Mouse (Mus musculus): ENCODE results near the gene Map4k1. TPM values are rescaled to one million over a fixed set of nuclear protein-coding genes. Genes with fewer than 3 reads are reported as not detected.

The Map4k1 gene
- 1 to 10 TPM; 1.3 to 1.6 TPM for total RNA-seq (2021)
- long read RNA-seq, experiment 1, partial matches to known transcripts: 0 of 1 reads
- long read RNA-seq, experiment 1, other reads (novel, unspliced or antisense): 1 of 1 reads
- long read RNA-seq, experiment 2, partial matches to known transcripts: 1 of 4 reads
- long read RNA-seq, experiment 2, other reads (novel, unspliced or antisense): 1 of 4 reads

DNA sequence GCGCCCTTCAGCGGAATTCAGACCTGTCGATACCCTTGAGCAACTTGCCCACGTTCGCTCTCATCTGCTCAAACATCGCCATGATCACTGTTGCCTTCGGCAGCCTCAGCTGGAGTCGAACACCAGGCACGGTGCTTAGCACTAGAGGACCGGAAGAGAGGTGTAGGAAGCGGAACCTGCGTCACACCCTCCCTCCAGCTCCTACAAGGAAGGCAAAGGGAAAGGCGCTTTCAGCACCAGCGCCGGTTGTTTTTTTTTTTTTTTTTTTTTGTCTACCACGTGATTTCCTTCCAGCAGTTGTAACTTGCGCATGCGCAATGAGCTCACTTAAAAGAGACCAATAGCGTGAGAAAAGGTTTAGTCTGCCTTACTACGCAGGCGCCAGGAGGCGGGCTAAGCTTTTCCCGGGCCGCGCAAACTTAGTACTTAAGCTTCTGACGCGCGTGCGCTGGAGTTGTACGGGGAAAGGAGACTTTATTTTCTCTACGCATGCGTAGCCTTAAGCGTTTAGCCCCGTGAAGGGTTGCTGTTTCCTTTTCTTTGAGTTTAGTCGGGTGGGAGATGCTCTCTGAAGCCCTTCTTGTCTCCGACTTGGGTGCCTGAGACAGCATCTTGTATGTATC is at the start of gene Map4k1, which contains the start of gene Eif3k:
Map4k1 (plus strand) TSS at position 400 of the 623 bp plus-strand sequence.
Eif3k (minus strand) TSS at position 214 of the 623 bp plus-strand sequence.
- peak; percentile 92 to 97 for DNase-seq (ENCODE audit: low spot score in 2 of 2)

- no peak for DNase-seq (ENCODE audit: low spot score in 2 of 2)
Measured at GRCm38 (mm10) chr7:28932421-28933041, 49.3 kb upstream of the Map4k1 start.

DNA sequence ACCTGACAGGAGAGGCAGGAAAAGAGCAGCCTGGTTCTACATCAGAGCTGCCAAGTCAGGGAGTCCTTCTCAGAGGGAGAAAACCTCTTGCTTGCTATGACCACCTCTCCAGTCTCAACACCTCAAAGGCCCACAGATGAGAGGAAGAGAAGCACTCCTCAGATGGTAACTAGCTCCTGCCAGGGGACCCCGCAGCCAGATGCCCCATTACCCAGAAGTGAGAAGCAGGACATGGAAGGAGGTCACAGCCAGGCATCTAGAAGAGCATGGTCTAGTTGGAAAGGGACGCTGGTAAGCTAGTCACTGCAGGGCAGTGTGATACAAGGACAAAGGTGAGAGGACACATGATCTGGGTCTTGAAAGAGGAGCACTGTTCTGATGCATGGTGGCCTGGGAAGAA is 48.0 kb upstream of the Map4k1 start:
- DNase-seq (ENCODE audit: low spot score in 2 of 2): no peak

- no peak for DNase-seq (ENCODE audit: low spot score in 2 of 2)
Measured at GRCm38 (mm10) chr7:28936787-28937186, 45.1 kb upstream of the Map4k1 start.

GRCm38 (mm10) chr7:28938654-28939053 is 43.2 kb upstream of the Map4k1 start:
- no peak for DNase-seq (ENCODE audit: low spot score in 2 of 2)

GRCm38 (mm10) chr7:28939418-28940183 is 42.2 kb upstream of the Map4k1 start:
- no peak for DNase-seq (ENCODE audit: low spot score in 2 of 2)

GRCm38 (mm10) chr7:28941129-28941528 is 40.7 kb upstream of the Map4k1 start:
- no peak for DNase-seq (ENCODE audit: low spot score in 2 of 2)

GRCm38 (mm10) chr7:28941542-28941941 is 40.3 kb upstream of the Map4k1 start:
- DNase-seq (ENCODE audit: low spot score in 2 of 2): no peak

- no peak for DNase-seq (ENCODE audit: low spot score in 2 of 2)
Measured at GRCm38 (mm10) chr7:28943451-28944180, 38.2 kb upstream of the Map4k1 start.

GRCm38 (mm10) chr7:28944756-28945415 is 37.0 kb upstream of the Map4k1 start:
- no peak for DNase-seq (ENCODE audit: low spot score in 2 of 2)

GRCm38 (mm10) chr7:28945416-28946270 is 36.2 kb upstream of the Map4k1 start:
- no peak for DNase-seq (ENCODE audit: low spot score in 2 of 2)

DNA sequence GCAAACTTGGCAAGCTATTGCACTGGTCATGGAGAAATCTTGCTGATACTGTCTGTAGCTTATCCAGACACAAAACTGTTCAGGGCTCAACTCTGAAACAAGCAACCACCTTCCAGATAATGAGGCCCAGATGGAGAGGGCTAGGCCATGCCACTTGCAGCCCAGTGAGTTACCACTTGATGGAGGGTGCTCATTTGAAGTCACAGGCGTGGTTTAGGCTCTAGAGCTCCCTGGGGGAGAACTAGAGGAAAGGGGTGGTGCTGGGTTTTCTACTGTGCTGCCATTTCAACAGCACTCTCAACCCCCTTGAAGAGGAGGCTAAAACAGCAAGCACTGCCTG is 35.6 kb upstream of the Map4k1 start:
- no peak for DNase-seq (ENCODE audit: low spot score in 2 of 2)

GRCm38 (mm10) chr7:28948746-28949145 is 33.1 kb upstream of the Map4k1 start:
- no peak for DNase-seq (ENCODE audit: low spot score in 2 of 2)

GRCm38 (mm10) chr7:28949298-28949697 is 32.6 kb upstream of the Map4k1 start:
- no peak for DNase-seq (ENCODE audit: low spot score in 2 of 2)

- DNase-seq (ENCODE audit: low spot score in 2 of 2): no peak
Measured at GRCm38 (mm10) chr7:28950346-28951037, 31.4 kb upstream of the Map4k1 start.

GRCm38 (mm10) chr7:28951764-28952163 is 30.1 kb upstream of the Map4k1 start:
- no peak for DNase-seq (ENCODE audit: low spot score in 2 of 2)

GRCm38 (mm10) chr7:28952786-28953185 is 29.1 kb upstream of the Map4k1 start:
- no peak for DNase-seq (ENCODE audit: low spot score in 2 of 2)

DNA sequence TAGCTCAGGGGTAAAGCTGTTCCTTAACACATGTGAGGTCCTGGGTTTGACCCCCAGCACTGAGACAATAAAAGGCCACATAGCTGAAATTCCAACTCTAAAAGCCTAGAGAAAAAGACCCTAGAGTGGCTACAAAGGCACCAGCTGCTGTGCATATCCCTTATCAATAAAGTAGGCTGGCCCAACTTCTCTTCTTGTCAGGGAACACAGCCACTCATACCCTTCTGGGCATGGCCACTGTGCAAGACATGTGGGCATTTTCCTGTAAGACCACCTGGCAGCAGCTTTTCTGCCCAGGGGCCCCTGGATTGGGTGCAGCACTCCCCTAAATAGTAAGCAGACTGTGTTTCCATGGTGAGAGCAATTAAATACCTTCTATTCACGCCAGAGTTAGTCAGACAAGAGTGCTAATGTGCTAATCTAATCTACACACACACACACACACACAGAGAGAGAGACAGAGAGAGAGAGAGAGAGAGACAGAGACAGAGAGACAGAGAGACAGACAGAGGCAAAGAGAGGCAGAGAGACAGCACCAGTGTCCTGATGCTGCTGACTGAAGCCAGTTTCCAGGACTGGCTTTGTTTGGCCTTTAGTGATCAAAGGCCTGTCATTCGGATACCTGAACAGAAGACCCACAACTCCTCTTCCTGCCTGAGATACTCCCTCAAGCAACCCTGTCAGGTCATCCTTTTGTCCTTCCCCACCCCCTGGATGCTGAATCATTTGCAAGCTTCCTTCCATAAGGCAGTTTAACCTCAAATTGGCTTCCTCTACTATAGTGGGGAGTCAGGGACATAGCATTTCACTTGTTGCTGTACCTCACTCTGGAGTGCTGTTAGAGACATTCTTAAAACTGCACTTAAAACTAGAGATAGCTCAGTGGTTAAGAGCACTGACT is 28.1 kb upstream of the Map4k1 start:
- DNase-seq (ENCODE audit: low spot score in 2 of 2): no peak

All from gastrocnemius, postnatal 4 days (tissue).